Mouse (Mus musculus) CH12F3 (cell line): ENCODE results near the gene Il31ra.
"Not testable (repeated sequence)": the region's sequence is repeated elsewhere in the genome, so short reads cannot be mapped to it uniquely, and the experiment has no call there.

ENCODE experiments used
- in situ Hi-C: fragments of 300-500 bp; cut with MboI; formaldehyde crosslinking; loops from 2 replicates; pipeline ENCODE4 v1.14.3; 2020; ENCODE audit warnings: low sequenced_read_pairs

The Il31ra gene

GRCm38 (mm10) chr13:112594260-112594659, at the start of gene Il31ra:
TSS of gene Il31ra (minus strand) at chr13:112594360.
- in situ Hi-C loops, result not testable (repeated sequence)

- in situ Hi-C loops, result no loop called here
These were observed 48.7 kb upstream of the Il31ra start for GRCm38 (mm10) chr13:112642897-112643296.

- in situ Hi-C loops, result no loop called here
These were observed 45.0 kb upstream of the Il31ra start for GRCm38 (mm10) chr13:112639111-112639510.

GRCm38 (mm10) chr13:112636498-112636897, 42.3 kb upstream of the Il31ra start:
- in situ Hi-C loops, result no loop called here

GRCm38 (mm10) chr13:112635174-112635837, 41.1 kb upstream of the Il31ra start:
- in situ Hi-C loops, result no loop called here

GRCm38 (mm10) chr13:112625566-112625965, 31.4 kb upstream of the Il31ra start:
- in situ Hi-C loops, result no loop called here

- in situ Hi-C loops, result no loop called here
These were observed 30.5 kb upstream of the Il31ra start for GRCm38 (mm10) chr13:112624622-112625021.

GRCm38 (mm10) chr13:112623656-112624055, 29.5 kb upstream of the Il31ra start:
- in situ Hi-C loops, result no loop called here

- in situ Hi-C loops, result no loop called here
These were observed 27.4 kb upstream of the Il31ra start for GRCm38 (mm10) chr13:112621592-112621991.

GRCm38 (mm10) chr13:112608606-112609005, 14.4 kb upstream of the Il31ra start:
- in situ Hi-C loops, result no loop called here

- in situ Hi-C loops, result no loop called here
These were observed 10.3 kb upstream of the Il31ra start for GRCm38 (mm10) chr13:112604411-112604810.

GRCm38 (mm10) chr13:112603839-112604238, 9.7 kb upstream of the Il31ra start:
- in situ Hi-C loops, result no loop called here

GRCm38 (mm10) chr13:112602607-112603006, 8.4 kb upstream of the Il31ra start:
- in situ Hi-C loops, result no loop called here

GRCm38 (mm10) chr13:112590254-112590653, 3.9 kb downstream of the Il31ra start:
- in situ Hi-C loops, result no loop called here

GRCm38 (mm10) chr13:112589625-112590024, 4.5 kb downstream of the Il31ra start:
- in situ Hi-C loops, result no loop called here

GRCm38 (mm10) chr13:112584556-112585237, 9.5 kb downstream of the Il31ra start:
- in situ Hi-C loops, result no loop called here

GRCm38 (mm10) chr13:112582291-112582690, 11.9 kb downstream of the Il31ra start:
- in situ Hi-C loops, result no loop called here

- in situ Hi-C loops, result no loop called here
These were observed 12.4 kb downstream of the Il31ra start for GRCm38 (mm10) chr13:112581796-112582195.

GRCm38 (mm10) chr13:112580590-112581320, 13.4 kb downstream of the Il31ra start:
- in situ Hi-C loops, result no loop called here

GRCm38 (mm10) chr13:112578041-112578440, 16.1 kb downstream of the Il31ra start:
- in situ Hi-C loops, result not testable (repeated sequence)

GRCm38 (mm10) chr13:112573800-112574199, 20.4 kb downstream of the Il31ra start:
- in situ Hi-C loops, result no loop called here

GRCm38 (mm10) chr13:112570768-112571167, 23.4 kb downstream of the Il31ra start:
- in situ Hi-C loops, result no loop called here
